8 mouse cellular contexts compared by ENCODE assay signal in the genomic region with DNA sequence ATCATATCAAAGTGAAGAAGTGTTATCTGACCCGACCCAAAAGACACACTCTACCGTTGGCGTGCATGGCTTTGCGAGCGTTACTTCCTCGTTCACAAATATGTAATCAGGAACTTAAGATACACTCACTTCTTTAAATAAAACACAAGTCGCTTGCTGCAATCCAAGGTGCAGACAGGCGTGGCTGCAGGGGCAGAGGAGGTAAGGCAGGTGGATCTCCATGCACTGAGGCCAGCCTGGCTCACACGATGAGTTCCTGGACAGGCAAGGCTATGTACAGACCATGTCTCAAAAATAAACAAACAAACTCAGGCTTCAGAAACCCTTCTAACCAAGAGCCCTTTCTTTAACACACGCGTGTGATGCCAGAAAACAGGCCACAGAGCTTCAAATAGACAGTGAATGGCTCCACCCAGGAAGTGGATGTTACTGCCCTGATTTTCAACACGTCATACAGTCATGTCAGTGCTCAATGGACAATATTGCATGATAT. TPM values are rescaled to one million over a fixed set of nuclear protein-coding genes. Genes with fewer than 3 reads are reported as not detected.
DNase-seq lines count a peak whose midpoint lies in the region; ATAC-seq lines count a peak whose summit lies in the region.

No protein-coding gene starts in this region.

- WGBS in kidney, embryonic 15.5 days: 52% methylated on average over 12 of the region's 12 CpGs
- 65% methylated on average over 12 of the region's 12 CpGs for WGBS in embryonic facial prominence, embryonic 10.5 days
- 57% methylated on average over 12 of the region's 12 CpGs for WGBS in limb, embryonic 13.5 days

- H3K4me2 ChIP-seq in kidney, embryonic 15.5 days: peak overlapping the region; percentile 93
- peak overlapping the region; percentile 86 for H3K4me2 ChIP-seq in limb, embryonic 13.5 days (replicated peaks)

- no peak for ATAC-seq in kidney, embryonic 15.5 days (replicated peaks; ENCODE audit: low FRiP score)
- no peak for ATAC-seq in limb, embryonic 13.5 days (ENCODE audit: low FRiP score, low read depth)
- ATAC-seq in monocyte, adult 5-6 weeks (replicated peaks; ENCODE audit: insufficient number of reproducible peaks, low FRiP score, low TSS enrichment, poor library complexity, severe bottlenecking): peak; percentile 59

- no peak overlapping the region for H3K9ac ChIP-seq in kidney, embryonic 15.5 days
- peak overlapping the region; percentile 84 for H3K9ac ChIP-seq in limb, embryonic 13.5 days

- peaks cover 74% of the 10 kb centered on the region for H3K4me1 ChIP-seq in kidney, embryonic 15.5 days
- H3K4me1 ChIP-seq in embryonic facial prominence, embryonic 10.5 days: peaks cover 81% of the 10 kb centered on the region
- peaks cover 54% of the 10 kb centered on the region for H3K4me1 ChIP-seq in limb, embryonic 13.5 days

- no peaks in the 10 kb centered on the region for H3K36me3 ChIP-seq in kidney, embryonic 15.5 days
- no peaks in the 10 kb centered on the region for H3K36me3 ChIP-seq in embryonic facial prominence, embryonic 10.5 days (replicated peaks)
- no peaks in the 10 kb centered on the region for H3K36me3 ChIP-seq in limb, embryonic 13.5 days

- peak overlapping the region; percentile 42; the same call in 1 of the 2 replicates for H3K27ac ChIP-seq in kidney, embryonic 15.5 days
- no peak overlapping the region for H3K27ac ChIP-seq in embryonic facial prominence, embryonic 10.5 days (replicated peaks)
- no peak overlapping the region for H3K27ac ChIP-seq in limb, embryonic 13.5 days

- peak overlapping the region; percentile 83; the same call in 1 of the 2 replicates for H3K4me3 ChIP-seq in kidney, embryonic 15.5 days (replicated peaks)
- H3K4me3 ChIP-seq in embryonic facial prominence, embryonic 10.5 days: peak overlapping the region; percentile 89
- peak overlapping the region; percentile 83 for H3K4me3 ChIP-seq in limb, embryonic 13.5 days

- no peak for DNase-seq in kidney, postnatal 4 days
- no peak for DNase-seq in embryonic facial prominence, embryonic 10.5 days (ENCODE audit: low spot score)
- DNase-seq in embryo, embryonic 10 days (ENCODE audit: low spot score): no peak
- no peak for DNase-seq in layer of hippocampus, postnatal 36 days
- DNase-seq in urinary bladder, postnatal 4 days (ENCODE audit: low spot score in 2 of 2): no peak

- no peaks in the 10 kb centered on the region for H3K27me3 ChIP-seq in kidney, embryonic 15.5 days
- H3K27me3 ChIP-seq in embryonic facial prominence, embryonic 10.5 days (replicated peaks; ENCODE audit: low read depth, poor library complexity, severe bottlenecking): 0 out of 2 replicates have a peak, but pooled peaks cover 10% of the 10 kb centered on the region
- no peaks in the 10 kb centered on the region for H3K27me3 ChIP-seq in limb, embryonic 13.5 days

- no peaks in the 10 kb centered on the region for H3K9me3 ChIP-seq in kidney, embryonic 15.5 days (replicated peaks)
- H3K9me3 ChIP-seq in embryonic facial prominence, embryonic 10.5 days: no peaks in the 10 kb centered on the region
- H3K9me3 ChIP-seq in limb, embryonic 13.5 days: no peaks in the 10 kb centered on the region

RNA-seq across cellular contexts. Expression of a gene that starts 2.4 kb away (rescaled TPM):
- 13.8 and 14.7 TPM in 2 replicates for polyA plus RNA-seq in kidney, embryonic 15.5 days (2015; fragmentation: Nextera tagmentation; extraction: Ambion mirVana)
- polyA plus RNA-seq in embryonic facial prominence, embryonic 10.5 days (2016; fragmentation: Nextera tagmentation; extraction: Ambion mirVana): 15.8 and 19.4 TPM in 2 replicates
- polyA plus RNA-seq in limb, embryonic 13.5 days (2015; fragmentation: Nextera tagmentation; extraction: Ambion mirVana): 17.8 and 18.1 TPM in 2 replicates
- total RNA-seq in monocyte, adult 5-6 weeks (2017): 80.1 to 98.6 TPM (median 93.0 TPM) in 3 replicates
- 1 to 10 TPM; 8.2 to 8.9 TPM for total RNA-seq in layer of hippocampus, postnatal 36 days (2021)
